Mouse (Mus musculus) hindbrain, embryonic 12.5 days (tissue): ENCODE measurements around the gene Rap1gap. TPM values are rescaled to one million over a fixed set of nuclear protein-coding genes. Genes with fewer than 3 reads are reported as not detected.

Experiments used
- ATAC-seq: fragments of 200-750 bp; cut with Nextera tagmentation; 2 replicates; pipeline ENCODE4 v1.8.0; 2017; ENCODE audit warnings: moderate TSS enrichment; ENCODE audit not compliant: low FRiP score
- H3K27ac ChIP-seq: fragments of 300-500 bp; sonication (generic); 2 replicates; pipeline ENCODE4 v1.5.1; 2016; ENCODE audit warnings: mild to moderate bottlenecking
- H3K27me3 ChIP-seq: fragments of 300-500 bp; sonication (generic); 2 replicates; pipeline ENCODE4 v1.6.1; 2016; ENCODE audit warnings: mild to moderate bottlenecking
- H3K36me3 ChIP-seq: fragments of 300-500 bp; sonication (generic); 2 replicates; pipeline ENCODE4 v1.6.1; 2016; ENCODE audit warnings: mild to moderate bottlenecking
- H3K4me1 ChIP-seq: fragments of 300-500 bp; sonication (generic); 2 replicates; pipeline ENCODE4 v1.6.1; 2016
- H3K4me2 ChIP-seq: fragments of 300-500 bp; sonication (generic); replicated peaks from 2 replicates; pipeline ENCODE4 v1.6.1; 2016; ENCODE audit warnings: mild to moderate bottlenecking
- H3K4me3 ChIP-seq: fragments of 300-500 bp; sonication (generic); 2 replicates; pipeline ENCODE4 v1.5.1; 2016; ENCODE audit warnings: mild to moderate bottlenecking
- H3K9ac ChIP-seq: fragments of 300-500 bp; sonication (generic); 2 replicates; pipeline ENCODE4 v1.6.1; 2016; ENCODE audit warnings: mild to moderate bottlenecking, moderate library complexity
- H3K9me3 ChIP-seq: fragments of 300-500 bp; sonication (generic); replicated peaks from 2 replicates; pipeline ENCODE4 v1.6.1; 2016; ENCODE audit warnings: mild to moderate bottlenecking
- WGBS: fragments of 180-500 bp; shearing (Covaris S2); methylation state at CpG from one replicate; pipeline ENCODE4 v1.1.7; 2016; 5-methylcytosine and 5-hydroxymethylcytosine counted together
- polyA plus RNA-seq: library from polyadenylated mRNA; unstranded; fragments of >200 nt; fragmentation: Nextera tagmentation; extraction: Ambion mirVana; gene quantifications from 2 replicates; pipeline ENCODE4 v1.2.1, GENCODE M21; 2016

The Rap1gap gene
- 17.1 and 19.8 TPM in 2 replicates for polyA plus RNA-seq

GRCm38 (mm10) chr4:137664433-137664979 is at the start of gene Rap1gap:
Gene Rap1gap (plus strand): TSS chr4:137664726.
- Histone ChIP-seq H3K4me3 (peak within 1 kb of the TSS; percentile 60), H3K9me3 (no peaks in the 10 kb centered on the region), H3K27me3 (peaks cover 40% of the 10 kb centered on the region), H3K9ac (peak within 1 kb of the TSS; percentile 79), H3K4me1 (peaks cover 51% of the 10 kb centered on the region), H3K36me3 (no peaks in the 10 kb centered on the region), H3K27ac (0 out of 2 replicates have a peak within 1 kb of the TSS, but pooled peaks have one; percentile 12), H3K4me2 (peak within 1 kb of the TSS; percentile 95)
- peak; percentile 57 for ATAC-seq
- under 1% methylated on average over 43 of the region's 44 CpGs for WGBS

DNA sequence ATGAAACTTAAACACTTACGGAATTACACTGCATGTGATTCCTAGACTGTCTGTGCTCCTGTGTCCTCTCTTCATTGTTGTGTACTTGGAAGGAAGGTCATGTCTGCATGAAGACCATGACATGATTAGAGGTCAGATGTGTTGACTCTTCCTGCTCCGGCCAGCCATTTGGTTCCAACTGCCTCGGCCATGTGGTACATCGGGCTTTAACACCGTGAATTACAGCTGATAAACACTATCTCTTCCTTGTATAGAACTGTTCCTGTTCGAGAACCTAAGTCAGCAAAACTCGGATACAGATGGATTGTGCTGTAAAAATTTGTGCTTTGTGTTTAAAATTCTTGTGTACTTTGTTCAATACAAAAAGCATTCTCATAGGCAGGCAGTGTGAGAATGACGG is 41.7 kb upstream of the Rap1gap start:
- Histone ChIP-seq H3K27ac (no peak overlapping the region), H3K36me3 (peaks cover 81% of the 10 kb centered on the region), H3K4me2 (no peak overlapping the region), H3K9me3 (no peaks in the 10 kb centered on the region), H3K9ac (no peak overlapping the region), H3K27me3 (no peaks in the 10 kb centered on the region), H3K4me1 (no peaks in the 10 kb centered on the region), H3K4me3 (no peak overlapping the region)
- no peak for ATAC-seq
- WGBS = 93% methylated on average over 8 of the region's 8 CpGs

- H3K27ac ChIP-seq = no peak overlapping the region
These were observed 36.9 kb upstream of the Rap1gap start for GRCm38 (mm10) chr4:137627476-137628235.

DNA sequence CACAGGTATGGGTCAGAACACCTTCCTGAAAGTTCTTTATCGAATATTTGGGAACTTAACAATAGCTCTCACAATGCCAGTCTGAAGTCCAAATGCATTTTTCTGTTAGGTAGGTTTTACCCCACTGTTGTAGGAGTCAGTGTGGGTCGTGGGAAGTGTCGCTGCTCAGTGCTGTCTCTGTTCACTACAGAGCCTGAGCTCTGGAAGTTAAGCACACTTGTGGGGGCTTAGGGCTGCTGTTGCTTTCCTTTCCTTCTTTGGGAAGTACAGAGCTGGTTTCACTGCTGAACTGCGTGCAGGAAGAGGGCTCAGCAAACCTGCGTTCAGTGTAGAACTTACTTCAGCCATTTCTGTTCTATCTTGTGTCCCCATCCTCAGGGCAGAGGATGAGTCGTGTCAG is 36.1 kb upstream of the Rap1gap start:
- 87% methylated on average over 6 of the region's 6 CpGs for WGBS
- Histone ChIP-seq H3K27ac (no peak overlapping the region), H3K4me2 (no peak overlapping the region), H3K9ac (no peak overlapping the region), H3K9me3 (no peaks in the 10 kb centered on the region), H3K36me3 (peaks cover 82% of the 10 kb centered on the region), H3K27me3 (no peaks in the 10 kb centered on the region), H3K4me3 (no peak overlapping the region), H3K4me1 (no peaks in the 10 kb centered on the region)
- ATAC-seq = no peak

More at GRCm38 (mm10) chr4:137627476-137628235, 36.9 kb upstream of the Rap1gap start:
- Histone ChIP-seq H3K4me1 (no peaks in the 10 kb centered on the region), H3K4me3 (no peak overlapping the region), H3K4me2 (no peak overlapping the region), H3K9me3 (no peaks in the 10 kb centered on the region), H3K27me3 (no peaks in the 10 kb centered on the region), H3K36me3 (peaks cover 82% of the 10 kb centered on the region), H3K9ac (no peak overlapping the region)
- no peak for ATAC-seq
- 50% methylated on average over 8 of the region's 8 CpGs for WGBS

GRCm38 (mm10) chr4:137629354-137629753 is 35.2 kb upstream of the Rap1gap start:
- peaks cover 80% of the 10 kb centered on the region for H3K36me3 ChIP-seq
- no peak overlapping the region for H3K9ac ChIP-seq
- H3K9me3 ChIP-seq = no peaks in the 10 kb centered on the region
- WGBS = 83% methylated on average over 7 of the region's 7 CpGs
- H3K4me2 ChIP-seq = no peak overlapping the region
- no peaks in the 10 kb centered on the region for H3K4me1 ChIP-seq
- H3K27me3 ChIP-seq = no peaks in the 10 kb centered on the region
- H3K27ac ChIP-seq = no peak overlapping the region
- no peak for ATAC-seq
- no peak overlapping the region for H3K4me3 ChIP-seq

DNA sequence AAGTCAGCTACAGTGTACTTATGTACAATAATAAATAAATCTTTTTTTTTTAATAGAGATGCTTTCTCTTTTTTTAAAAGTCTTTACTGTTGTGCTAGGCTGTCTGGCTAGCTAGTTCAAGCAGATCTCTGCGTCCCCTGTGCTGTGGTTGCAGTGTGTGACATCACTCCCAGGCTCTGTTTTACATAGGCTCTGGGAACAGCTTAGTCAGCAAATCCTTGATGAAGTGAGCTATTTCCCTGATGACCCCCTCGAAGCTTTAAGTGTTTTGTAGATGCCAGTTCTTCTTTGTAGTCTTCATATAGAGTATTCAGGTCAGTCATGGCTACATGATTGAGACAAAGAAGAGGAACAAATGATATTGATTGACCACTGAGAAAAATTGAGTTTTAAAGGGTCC is 34.4 kb upstream of the Rap1gap start:
- Histone ChIP-seq H3K4me3 (no peak overlapping the region), H3K9ac (no peak overlapping the region), H3K27ac (no peak overlapping the region), H3K36me3 (peaks cover 80% of the 10 kb centered on the region), H3K4me2 (no peak overlapping the region), H3K4me1 (no peaks in the 10 kb centered on the region), H3K9me3 (no peaks in the 10 kb centered on the region), H3K27me3 (no peaks in the 10 kb centered on the region)
- WGBS = 84% methylated on average over 2 of the region's 2 CpGs
- no peak for ATAC-seq

- H3K4me1 ChIP-seq = no peaks in the 10 kb centered on the region
- H3K36me3 ChIP-seq = peaks cover 87% of the 10 kb centered on the region
- H3K4me3 ChIP-seq = no peak overlapping the region
- H3K9ac ChIP-seq = no peak overlapping the region; the same call in 1 of the 2 replicates
- WGBS = 79% methylated on average over 3 of the region's 3 CpGs
- H3K4me2 ChIP-seq = no peak overlapping the region
- no peaks in the 10 kb centered on the region for H3K9me3 ChIP-seq
- no peak overlapping the region for H3K27ac ChIP-seq
- no peak for ATAC-seq
- H3K27me3 ChIP-seq = no peaks in the 10 kb centered on the region
These were observed 32.9 kb upstream of the Rap1gap start for GRCm38 (mm10) chr4:137631596-137631995.

GRCm38 (mm10) chr4:137633394-137633793 is 31.1 kb upstream of the Rap1gap start:
- ATAC-seq = no peak
- Histone ChIP-seq H3K4me1 (no peaks in the 10 kb centered on the region), H3K9ac (no peak overlapping the region), H3K4me2 (no peak overlapping the region), H3K9me3 (no peaks in the 10 kb centered on the region), H3K4me3 (no peak overlapping the region), H3K27me3 (no peaks in the 10 kb centered on the region), H3K27ac (no peak overlapping the region), H3K36me3 (peaks cover 88% of the 10 kb centered on the region)
- 90% methylated on average over 4 of the region's 4 CpGs for WGBS

DNA sequence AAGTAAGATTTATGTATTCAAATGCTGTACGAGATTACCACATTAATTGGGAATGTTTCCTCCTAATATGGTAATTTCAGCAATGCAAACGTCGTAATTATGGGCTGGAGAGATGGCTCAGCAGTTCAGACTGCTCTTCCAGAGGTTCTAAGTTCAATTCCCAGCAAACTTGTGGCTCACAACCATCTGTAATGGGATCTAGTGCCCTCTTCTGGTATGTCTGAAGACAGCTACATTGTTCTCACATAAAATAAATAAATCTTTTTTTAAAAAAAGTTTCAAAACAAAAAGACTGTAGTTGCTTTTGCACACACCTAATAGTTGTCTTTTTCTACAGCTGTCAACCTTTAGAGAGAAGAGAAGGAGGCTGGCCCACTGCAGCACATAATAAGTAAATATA is 27.9 kb upstream of the Rap1gap start:
- no peaks in the 10 kb centered on the region for H3K9me3 ChIP-seq
- no peak for ATAC-seq
- WGBS = 92% methylated on average over 3 of the region's 3 CpGs
- peaks cover 85% of the 10 kb centered on the region for H3K36me3 ChIP-seq
- no peaks in the 10 kb centered on the region for H3K4me1 ChIP-seq
- H3K27ac ChIP-seq = no peak overlapping the region
- H3K4me3 ChIP-seq = no peak overlapping the region
- H3K4me2 ChIP-seq = no peak overlapping the region
- H3K9ac ChIP-seq = no peak overlapping the region
- no peaks in the 10 kb centered on the region for H3K27me3 ChIP-seq

- no peak overlapping the region for H3K4me2 ChIP-seq
- no peaks in the 10 kb centered on the region for H3K4me1 ChIP-seq
- H3K27ac ChIP-seq = no peak overlapping the region
- no peak overlapping the region for H3K4me3 ChIP-seq
- peaks cover 69% of the 10 kb centered on the region for H3K36me3 ChIP-seq
- H3K27me3 ChIP-seq = no peaks in the 10 kb centered on the region
- no peaks in the 10 kb centered on the region for H3K9me3 ChIP-seq
- no peak for ATAC-seq
- no peak overlapping the region; the same call in 1 of the 2 replicates for H3K9ac ChIP-seq
- WGBS = 91% methylated on average over 5 of the region's 5 CpGs
These were observed 23.0 kb upstream of the Rap1gap start for GRCm38 (mm10) chr4:137641556-137641955.

GRCm38 (mm10) chr4:137642101-137642500 is 22.4 kb upstream of the Rap1gap start:
- Histone ChIP-seq H3K36me3 (peaks cover 69% of the 10 kb centered on the region), H3K27me3 (no peaks in the 10 kb centered on the region), H3K4me3 (no peak overlapping the region), H3K9me3 (no peaks in the 10 kb centered on the region), H3K4me1 (no peaks in the 10 kb centered on the region), H3K9ac (no peak overlapping the region), H3K27ac (no peak overlapping the region), H3K4me2 (no peak overlapping the region)
- WGBS = 61% methylated on average over 2 of the region's 2 CpGs
- no peak for ATAC-seq

GRCm38 (mm10) chr4:137643459-137643858 is 21.1 kb upstream of the Rap1gap start:
- Histone ChIP-seq H3K9ac (no peak overlapping the region), H3K27me3 (no peaks in the 10 kb centered on the region), H3K4me2 (no peak overlapping the region), H3K36me3 (peaks cover 65% of the 10 kb centered on the region), H3K9me3 (no peaks in the 10 kb centered on the region), H3K4me1 (no peaks in the 10 kb centered on the region), H3K27ac (no peak overlapping the region), H3K4me3 (no peak overlapping the region)
- 93% methylated on average over 2 of the region's 2 CpGs for WGBS
- no peak for ATAC-seq

GRCm38 (mm10) chr4:137646262-137646661 is 18.3 kb upstream of the Rap1gap start:
- Histone ChIP-seq H3K4me2 (no peak overlapping the region), H3K27ac (no peak overlapping the region), H3K36me3 (peaks cover 67% of the 10 kb centered on the region)

More at GRCm38 (mm10) chr4:137646262-137646661, 18.3 kb upstream of the Rap1gap start:
- H3K4me3 ChIP-seq = no peak overlapping the region
- no peak for ATAC-seq
- H3K4me1 ChIP-seq = no peaks in the 10 kb centered on the region
- H3K9me3 ChIP-seq = no peaks in the 10 kb centered on the region
- no peak overlapping the region for H3K9ac ChIP-seq
- H3K27me3 ChIP-seq = no peaks in the 10 kb centered on the region
